Mouse (Mus musculus): ENCODE results near the gene Gm7030. TPM values are rescaled to one million over a fixed set of nuclear protein-coding genes. Genes with fewer than 3 reads are reported as not detected.
"Not testable (repeated sequence)": the region's sequence is repeated elsewhere in the genome, so short reads cannot be mapped to it uniquely, and the experiment has no call there.

The Gm7030 gene
- polyA plus RNA-seq, 1 experiment from 2014 or later: not detected

DNA sequence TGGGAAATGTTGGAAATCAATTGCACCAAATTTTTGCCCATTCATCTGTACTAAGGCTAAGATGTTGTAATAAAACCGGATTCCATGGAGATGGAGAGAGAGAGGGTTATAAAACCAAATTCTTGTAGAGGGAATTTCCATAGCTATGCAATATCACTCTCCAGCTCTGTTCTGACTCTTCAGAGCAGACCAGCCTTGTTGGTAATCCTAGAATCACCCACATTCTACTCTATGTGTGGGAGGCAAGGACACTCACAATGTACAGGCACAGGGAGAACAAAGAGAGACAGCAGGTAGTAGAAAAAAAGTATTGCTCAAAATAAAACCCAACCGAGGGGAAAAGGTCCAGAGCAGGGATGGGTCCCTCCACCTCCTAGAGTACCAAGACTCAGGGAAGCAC lies 37.3 kb downstream of the Gm7030 start:
- not testable (repeated sequence) for H3K27ac ChIP-seq; H3K4me2 ChIP-seq; H3K9me3 ChIP-seq (replicated peaks); H3K36me3 ChIP-seq; H3K4me1 ChIP-seq; H3K4me3 ChIP-seq (replicated peaks); ATAC-seq (replicated peaks; ENCODE audit: low FRiP score); H3K9ac ChIP-seq; H3K27me3 ChIP-seq
- no CpG with 5 or more reads among the region's 2 CpGs for WGBS

DNA sequence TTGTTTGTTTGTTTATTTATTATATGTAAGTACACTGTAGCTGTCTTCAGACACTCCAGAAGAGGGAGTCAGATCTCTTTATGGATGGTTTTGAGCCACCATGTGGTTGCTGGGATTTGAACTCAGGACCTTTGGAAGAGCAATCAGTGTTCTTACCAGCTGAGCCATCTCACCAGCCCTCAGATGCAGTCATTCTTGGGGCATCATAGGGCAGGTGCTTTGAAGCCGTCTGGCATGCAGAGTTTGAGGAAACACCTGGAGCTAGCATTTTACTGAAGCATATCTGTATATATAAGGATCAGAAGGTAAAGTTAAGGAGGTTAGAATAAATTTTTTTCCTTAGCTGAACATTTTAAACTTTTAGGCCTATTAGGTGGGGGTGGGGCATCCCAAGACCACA lies 43.2 kb downstream of the Gm7030 start:
- not testable (repeated sequence) for H3K36me3 ChIP-seq; H3K4me3 ChIP-seq (replicated peaks); H3K27ac ChIP-seq; H3K9me3 ChIP-seq (replicated peaks); H3K9ac ChIP-seq; H3K4me2 ChIP-seq; ATAC-seq (replicated peaks; ENCODE audit: low FRiP score)
- Histone ChIP-seq H3K27me3 (peaks cover 45% of the 10 kb centered on the region), H3K4me1 (peaks cover 12% of the 10 kb centered on the region)
- WGBS: 71% methylated on average over 1 of the region's 1 CpGs

DNA sequence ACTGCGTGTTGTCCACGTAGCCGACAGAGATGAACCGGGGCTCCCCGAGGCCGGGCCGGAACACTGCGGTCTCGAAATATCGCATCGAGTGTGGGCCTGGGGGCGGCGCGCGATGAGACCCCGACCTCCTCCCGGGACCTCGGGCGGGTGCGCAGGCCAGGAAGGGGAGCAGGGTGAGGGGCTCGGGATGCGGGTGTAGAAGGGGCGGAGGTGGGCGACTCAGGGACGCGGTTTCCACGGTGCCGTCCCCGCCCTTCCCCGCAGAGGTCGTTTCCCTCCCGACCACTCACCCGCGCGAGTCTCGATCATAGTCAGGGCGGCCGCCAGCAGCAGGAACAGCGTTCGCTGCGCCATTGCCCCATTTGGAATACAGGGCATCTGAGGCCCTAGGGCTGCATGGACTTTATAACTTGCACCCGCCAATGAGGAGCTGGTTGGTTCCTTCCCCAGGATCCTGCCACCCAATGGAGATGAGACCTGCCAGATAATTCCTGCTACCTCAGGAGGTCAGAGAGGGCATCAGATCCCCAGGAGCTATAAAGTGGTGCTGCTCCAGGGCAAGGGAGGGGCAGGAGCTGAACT lies 45.3 kb downstream of the Gm7030 start:
- Histone ChIP-seq H3K4me2 (peak overlapping the region; percentile 97), H3K4me3 (replicated peaks) (peak overlapping the region; percentile 52), H3K9me3 (replicated peaks) (no peaks in the 10 kb centered on the region), H3K4me1 (peaks cover 12% of the 10 kb centered on the region), H3K36me3 (no peaks in the 10 kb centered on the region), H3K27me3 (peaks cover 45% of the 10 kb centered on the region), H3K9ac (peak overlapping the region; percentile 47; the same call in 1 of the 2 replicates), H3K27ac (no peak overlapping the region)
- under 1% methylated on average over 40 of the region's 42 CpGs for WGBS
- no peak; the same call in 1 of the 2 replicates for ATAC-seq (replicated peaks; ENCODE audit: low FRiP score)

DNA sequence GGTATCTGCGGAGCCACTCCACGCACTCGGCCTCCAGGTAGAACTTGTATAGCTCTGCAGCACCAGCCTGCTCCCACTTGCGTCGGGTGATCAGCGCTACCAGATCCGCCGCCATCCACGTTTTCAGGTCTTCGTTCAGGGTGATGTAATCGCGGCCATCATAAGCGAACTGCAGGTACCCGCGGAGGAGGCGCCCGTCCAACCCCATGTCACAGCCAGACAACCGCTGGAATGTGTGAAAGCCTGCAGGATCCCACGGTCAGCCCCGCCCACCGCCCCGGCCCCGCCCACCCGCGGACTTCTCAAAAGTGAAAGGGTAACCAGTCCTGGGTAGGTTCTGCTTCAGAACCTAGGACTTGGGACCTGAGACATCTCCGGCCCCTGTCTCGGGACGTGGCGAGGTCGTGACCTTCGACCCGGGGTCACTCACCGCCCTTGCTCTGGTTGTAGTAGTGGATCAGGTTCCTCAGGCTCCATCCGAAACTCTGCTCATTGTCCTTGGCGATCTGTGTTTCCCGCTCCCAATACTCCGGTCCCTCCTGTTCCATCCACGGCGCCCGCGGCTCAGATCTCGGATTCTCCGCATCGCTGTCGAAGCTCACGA lies 45.9 kb downstream of the Gm7030 start:
- Histone ChIP-seq H3K36me3 (no peaks in the 10 kb centered on the region), H3K9me3 (replicated peaks) (no peaks in the 10 kb centered on the region), H3K27ac (no peak overlapping the region), H3K27me3 (peaks cover 45% of the 10 kb centered on the region), H3K9ac (peak overlapping the region; percentile 47; the same call in 1 of the 2 replicates), H3K4me2 (peak overlapping the region; percentile 97), H3K4me3 (replicated peaks) (peak overlapping the region; percentile 52), H3K4me1 (peaks cover 12% of the 10 kb centered on the region)
- peak; percentile 88 for ATAC-seq (replicated peaks; ENCODE audit: low FRiP score)
- WGBS: 1% methylated on average over 46 of the region's 46 CpGs

DNA sequence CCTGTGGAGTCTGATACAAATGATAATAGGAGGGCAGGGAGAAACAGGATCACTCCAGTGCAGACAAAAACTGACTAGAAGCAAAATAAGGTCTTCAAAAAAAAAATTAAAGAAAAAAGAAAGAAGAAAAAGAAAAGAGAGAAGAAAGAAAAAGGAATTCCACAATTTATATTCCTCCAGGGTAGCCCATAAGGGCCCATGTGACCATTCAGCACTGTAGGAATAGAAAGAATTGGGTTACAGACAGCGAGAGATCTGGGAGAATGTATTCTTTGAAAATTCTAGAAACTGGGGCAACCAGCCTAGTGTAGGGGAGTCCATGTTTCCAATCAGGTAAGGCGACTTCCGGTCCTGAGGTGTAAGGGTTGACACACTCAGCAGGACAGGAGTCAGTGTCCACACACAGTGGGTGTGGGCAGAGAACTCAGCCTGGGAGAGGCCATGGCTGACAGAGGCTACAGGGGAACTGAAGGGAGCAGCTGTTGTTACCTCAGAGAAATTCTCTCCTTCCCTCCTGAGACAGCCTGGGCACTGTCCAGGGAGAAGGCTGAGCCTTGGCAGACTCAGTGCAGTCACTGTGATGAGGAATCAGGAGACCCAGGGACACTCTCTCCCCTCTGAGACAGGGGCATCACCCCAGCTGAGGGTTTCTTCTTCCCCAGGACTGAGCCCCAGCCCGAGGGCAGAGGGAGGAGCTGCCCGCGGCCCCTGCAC lies 46.5 kb downstream of the Gm7030 start:
- H3K9ac ChIP-seq; H3K27ac ChIP-seq; H3K36me3 ChIP-seq; H3K9me3 ChIP-seq (replicated peaks): not testable (repeated sequence)
- H3K27me3 ChIP-seq: peaks cover 45% of the 10 kb centered on the region
- 33% methylated on average over 6 of the region's 6 CpGs for WGBS
- ATAC-seq (replicated peaks; ENCODE audit: low FRiP score): peak; percentile 14; the same call in 1 of the 2 replicates
- H3K4me1 ChIP-seq: peaks cover 12% of the 10 kb centered on the region
- H3K4me3 ChIP-seq (replicated peaks): peak overlapping the region; percentile 52
- peak overlapping the region; percentile 97 for H3K4me2 ChIP-seq

DNA sequence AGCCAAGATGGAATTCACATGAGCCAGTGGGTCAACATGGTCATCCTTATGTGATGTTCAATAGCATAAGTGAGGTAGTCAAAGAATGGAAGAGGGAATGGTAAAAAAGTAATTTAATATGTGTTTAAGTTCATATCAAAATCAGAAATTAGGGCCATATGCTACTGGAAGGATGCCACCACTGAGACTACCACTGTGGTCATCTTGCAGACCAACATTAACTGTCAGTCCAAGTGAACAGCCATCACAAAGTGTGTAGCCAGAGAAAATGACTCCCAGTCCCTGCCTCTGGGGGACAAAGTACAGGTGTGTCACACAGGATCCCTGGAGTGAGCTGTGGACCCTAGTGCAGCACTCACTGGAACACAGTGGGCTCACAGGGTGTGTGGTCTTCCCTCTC lies 47.3 kb downstream of the Gm7030 start:
- H3K4me3 ChIP-seq (replicated peaks); ATAC-seq (replicated peaks; ENCODE audit: low FRiP score); H3K9me3 ChIP-seq (replicated peaks); H3K4me2 ChIP-seq; H3K27ac ChIP-seq; H3K9ac ChIP-seq; H3K36me3 ChIP-seq: not testable (repeated sequence)
- peaks cover 45% of the 10 kb centered on the region for H3K27me3 ChIP-seq
- H3K4me1 ChIP-seq: peaks cover 12% of the 10 kb centered on the region

DNA sequence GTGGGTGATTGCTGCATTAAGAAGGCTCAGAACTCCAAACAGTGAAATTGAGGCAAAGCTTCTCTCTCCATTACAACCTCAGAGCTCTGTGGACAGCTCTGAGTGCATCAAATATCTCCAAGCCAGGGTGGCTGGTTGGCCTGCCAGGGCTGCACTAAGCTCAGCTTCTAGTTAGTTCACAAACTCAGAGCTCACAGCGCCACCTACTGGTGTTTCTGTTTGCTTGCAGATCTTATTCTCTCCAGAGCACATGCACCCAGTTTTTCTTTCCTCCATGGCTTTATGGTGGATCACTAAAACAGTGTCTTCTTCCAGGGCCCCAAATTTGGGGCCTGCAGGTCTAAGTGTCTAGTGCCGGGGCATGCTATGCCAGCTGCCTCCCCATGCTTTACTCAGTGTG lies 68.4 kb downstream of the Gm7030 start:
- Histone ChIP-seq H3K9me3 (replicated peaks) (no peaks in the 10 kb centered on the region), H3K4me1 (no peaks in the 10 kb centered on the region), H3K27ac (no peak overlapping the region), H3K4me2 (no peak overlapping the region), H3K4me3 (replicated peaks) (no peak overlapping the region), H3K9ac (no peak overlapping the region), H3K27me3 (no peaks in the 10 kb centered on the region), H3K36me3 (no peaks in the 10 kb centered on the region)
- no peak for ATAC-seq (replicated peaks; ENCODE audit: low FRiP score)
- WGBS: 32% methylated on average over 2 of the region's 2 CpGs

Other genes with a start within 250 kb of the Gm7030 start
- gene Dhx16, start 249.6 kb downstream of the Gm7030 start, polyA plus RNA-seq (2015; fragmentation: Nextera tagmentation; extraction: Ambion mirVana): 40.9 and 42.4 TPM in 2 replicates
- 31.2 and 34.7 TPM in 2 replicates for gene 2310061I04Rik, start 232.0 kb downstream of the Gm7030 start, polyA plus RNA-seq (2015; fragmentation: Nextera tagmentation; extraction: Ambion mirVana)
- 86.5 and 91.6 TPM in 2 replicates for gene Atat1, start 219.3 kb downstream of the Gm7030 start, polyA plus RNA-seq (2015; fragmentation: Nextera tagmentation; extraction: Ambion mirVana)
- 88.9 and 89.4 TPM in 2 replicates for gene Mrps18b, start 213.0 kb downstream of the Gm7030 start, polyA plus RNA-seq (2015; fragmentation: Nextera tagmentation; extraction: Ambion mirVana)
- 47.5 and 47.6 TPM in 2 replicates for gene Ppp1r10, start 213.0 kb downstream of the Gm7030 start, polyA plus RNA-seq (2015; fragmentation: Nextera tagmentation; extraction: Ambion mirVana)
- 98.1 and 103 TPM in 2 replicates for gene Abcf1, start 159.7 kb downstream of the Gm7030 start, polyA plus RNA-seq (2015; fragmentation: Nextera tagmentation; extraction: Ambion mirVana)
- 51.5 and 52.4 TPM in 2 replicates for gene Gnl1, start 149.6 kb downstream of the Gm7030 start, polyA plus RNA-seq (2015; fragmentation: Nextera tagmentation; extraction: Ambion mirVana)
- gene Prr3, start 149.2 kb downstream of the Gm7030 start, polyA plus RNA-seq (2015; fragmentation: Nextera tagmentation; extraction: Ambion mirVana): 41.5 and 42.5 TPM in 2 replicates
- gene H2-T24, start 108.9 kb downstream of the Gm7030 start, polyA plus RNA-seq (2015; fragmentation: Nextera tagmentation; extraction: Ambion mirVana): 2.9 and 3.5 TPM in 2 replicates
- 4.3 and 4.5 TPM in 2 replicates for gene H2-T23, start 96.6 kb downstream of the Gm7030 start, polyA plus RNA-seq (2015; fragmentation: Nextera tagmentation; extraction: Ambion mirVana)
- gene H2-T22, start 86.7 kb downstream of the Gm7030 start, polyA plus RNA-seq (2015; fragmentation: Nextera tagmentation; extraction: Ambion mirVana): 13.8 and 14.1 TPM in 2 replicates
- not detected in 2 replicates for gene Gm6034, start 86.5 kb downstream of the Gm7030 start, polyA plus RNA-seq (2015; fragmentation: Nextera tagmentation; extraction: Ambion mirVana)
- gene Gm11127, start 71.1 kb downstream of the Gm7030 start, polyA plus RNA-seq (2015; fragmentation: Nextera tagmentation; extraction: Ambion mirVana): not detected in 2 replicates
- not detected in 2 replicates for gene Gm19684, start 7.7 kb downstream of the Gm7030 start, polyA plus RNA-seq (2015; fragmentation: Nextera tagmentation; extraction: Ambion mirVana)
- not detected in 2 replicates for gene Gm8909, start 39.1 kb upstream of the Gm7030 start, polyA plus RNA-seq (2015; fragmentation: Nextera tagmentation; extraction: Ambion mirVana)
- gene H2-T3, start 60.9 kb upstream of the Gm7030 start, polyA plus RNA-seq (2015; fragmentation: Nextera tagmentation; extraction: Ambion mirVana): not detected in 2 replicates
- gene Rpp21, start 128.6 kb upstream of the Gm7030 start, polyA plus RNA-seq (2015; fragmentation: Nextera tagmentation; extraction: Ambion mirVana): 107 and 113 TPM in 2 replicates
- gene Trim39, start 142.8 kb upstream of the Gm7030 start, polyA plus RNA-seq (2015; fragmentation: Nextera tagmentation; extraction: Ambion mirVana): 16.4 and 19.5 TPM in 2 replicates
- 0.14 TPM in 1 of 2 replicates, not detected in the other for gene H2-M10.2, start 157.1 kb upstream of the Gm7030 start, polyA plus RNA-seq (2015; fragmentation: Nextera tagmentation; extraction: Ambion mirVana)
- gene H2-M10.1, start 196.7 kb upstream of the Gm7030 start, polyA plus RNA-seq (2015; fragmentation: Nextera tagmentation; extraction: Ambion mirVana): not detected in 2 replicates
- gene H2-M10.3, start 239.0 kb upstream of the Gm7030 start, polyA plus RNA-seq (2015; fragmentation: Nextera tagmentation; extraction: Ambion mirVana): not detected in 2 replicates

Data from kidney, embryonic 15.5 days (tissue).